Mouse (Mus musculus) adrenal gland, adult 2 months (tissue): ENCODE results near the gene Ifi35. TPM values are rescaled to one million over a fixed set of nuclear protein-coding genes. Genes with fewer than 3 reads are reported as not detected.
"Not testable (repeated sequence)": the region's sequence is repeated elsewhere in the genome, so short reads cannot be mapped to it uniquely, and the experiment has no call there.

Experiments
- DNase-seq: peaks from one replicate; pipeline ENCODE4 v3.0.0; 2021
- polyA plus RNA-seq: library from polyadenylated mRNA; depleted of rRNA; stranded (reverse); fragments of >200 nt; gene quantifications from 2 replicates; pipeline ENCODE4 v1.2.3, GENCODE M21; 2012
- total RNA-seq, 2 experiments: library from RNA; stranded (reverse); gene quantifications; 2 replicates each; pipeline ENCODE4 v1.2.3; 2021

The Ifi35 gene
- total and polyA plus RNA-seq, 3 experiments: 33.2 to 44.1 (median 40.5) TPM

DNA sequence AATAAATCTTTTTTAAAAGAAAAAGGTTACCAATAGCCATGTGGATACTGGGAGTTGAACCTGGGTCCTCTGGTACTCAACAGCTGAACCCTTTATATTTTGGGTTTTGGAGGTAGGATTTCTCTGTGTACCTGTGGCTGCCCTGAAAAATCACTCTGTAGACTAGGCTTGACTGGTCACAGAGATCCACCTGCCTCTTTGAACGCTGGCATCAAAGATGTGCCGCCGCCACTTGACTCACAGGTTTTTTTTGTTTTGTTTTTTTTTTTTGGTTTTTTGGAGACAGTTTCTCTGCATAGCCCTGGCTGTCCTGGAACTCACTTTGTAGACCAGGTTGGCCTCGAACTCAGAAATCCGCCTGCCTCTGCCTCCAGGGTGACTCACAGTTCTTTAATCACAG, 421 bp upstream of the Ifi35 start:
- no peak for DNase-seq

DNA sequence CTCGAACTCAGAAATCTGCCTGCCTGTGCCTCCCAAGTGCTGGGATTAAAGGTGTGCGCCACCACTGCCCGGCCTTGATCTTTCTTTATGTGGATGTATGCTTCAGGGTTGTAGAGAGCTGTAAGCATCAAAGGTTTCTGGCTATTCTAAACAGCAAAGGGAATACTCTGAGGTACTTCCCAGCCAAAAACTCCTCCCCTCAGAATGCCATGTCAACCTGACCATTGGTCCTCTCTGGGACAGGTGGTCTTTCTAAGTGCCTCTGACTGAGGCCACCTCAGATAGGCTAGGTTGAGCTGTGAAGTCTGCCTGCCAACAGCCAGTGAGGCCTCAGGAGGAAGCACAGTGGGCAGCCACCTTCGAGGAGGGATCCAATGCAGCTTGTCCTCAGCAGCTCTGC, 692 bp downstream of the Ifi35 start:
- DNase-seq: no peak

DNA sequence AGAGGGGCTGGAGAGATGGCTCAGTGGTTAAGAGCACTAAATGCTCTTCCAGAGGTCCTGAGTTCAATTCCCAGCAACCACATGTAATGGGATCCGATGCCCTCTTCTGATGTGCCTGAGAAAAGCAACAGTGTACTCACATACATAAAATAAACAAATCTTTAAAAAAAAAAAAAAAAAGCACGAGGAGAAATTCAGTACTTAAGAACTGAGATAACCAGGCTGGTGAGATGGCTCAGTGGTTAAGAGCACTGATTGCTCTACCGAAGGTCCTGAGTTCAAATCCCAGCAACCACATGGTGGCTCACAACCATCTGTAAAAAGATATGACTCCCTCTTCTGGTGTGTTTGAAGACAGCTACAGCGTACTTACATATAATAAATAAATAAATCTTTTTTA, 1.4 kb downstream of the Ifi35 start:
- not testable (repeated sequence) for DNase-seq

DNA sequence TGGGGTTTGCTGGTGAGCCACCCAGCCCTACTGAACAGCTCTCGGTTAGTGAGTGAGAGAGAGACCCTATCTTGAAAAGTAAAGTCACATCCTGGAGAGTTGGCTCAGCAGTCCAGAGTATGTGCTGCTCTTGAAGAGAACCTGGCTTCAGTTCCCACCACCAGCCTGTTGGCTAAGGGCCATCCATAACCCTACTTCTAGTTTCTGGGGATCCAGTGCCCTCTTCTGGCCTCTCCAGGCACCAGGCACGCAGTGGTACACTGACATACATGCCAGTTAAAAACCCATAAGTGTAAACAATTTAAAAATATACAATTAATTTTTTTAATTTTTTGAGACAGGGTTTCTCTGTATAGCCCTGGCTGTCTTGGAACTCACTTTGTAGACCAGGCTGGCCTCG, 2.2 kb downstream of the Ifi35 start:
- DNase-seq: no peak

DNA sequence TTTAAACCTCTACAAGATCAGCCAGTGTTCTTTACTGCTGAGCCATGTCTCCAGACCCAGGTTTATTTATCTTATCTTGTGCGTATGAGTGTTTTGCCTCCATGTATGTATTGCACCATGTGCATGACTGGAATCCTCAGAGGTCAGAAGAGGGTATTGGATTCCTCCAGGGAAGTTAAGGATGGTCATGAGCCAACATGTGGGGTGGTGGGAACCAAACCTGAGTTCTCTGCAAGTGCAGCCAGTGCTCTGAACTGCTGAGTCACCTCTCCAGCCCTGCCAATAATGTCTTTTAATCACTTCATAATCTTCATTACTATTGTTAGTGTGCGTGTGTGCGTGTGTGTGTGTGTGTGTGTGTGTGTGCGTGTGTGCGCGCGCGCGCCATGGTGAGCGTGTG, 3.3 kb downstream of the Ifi35 start:
- DNase-seq: no peak

DNA sequence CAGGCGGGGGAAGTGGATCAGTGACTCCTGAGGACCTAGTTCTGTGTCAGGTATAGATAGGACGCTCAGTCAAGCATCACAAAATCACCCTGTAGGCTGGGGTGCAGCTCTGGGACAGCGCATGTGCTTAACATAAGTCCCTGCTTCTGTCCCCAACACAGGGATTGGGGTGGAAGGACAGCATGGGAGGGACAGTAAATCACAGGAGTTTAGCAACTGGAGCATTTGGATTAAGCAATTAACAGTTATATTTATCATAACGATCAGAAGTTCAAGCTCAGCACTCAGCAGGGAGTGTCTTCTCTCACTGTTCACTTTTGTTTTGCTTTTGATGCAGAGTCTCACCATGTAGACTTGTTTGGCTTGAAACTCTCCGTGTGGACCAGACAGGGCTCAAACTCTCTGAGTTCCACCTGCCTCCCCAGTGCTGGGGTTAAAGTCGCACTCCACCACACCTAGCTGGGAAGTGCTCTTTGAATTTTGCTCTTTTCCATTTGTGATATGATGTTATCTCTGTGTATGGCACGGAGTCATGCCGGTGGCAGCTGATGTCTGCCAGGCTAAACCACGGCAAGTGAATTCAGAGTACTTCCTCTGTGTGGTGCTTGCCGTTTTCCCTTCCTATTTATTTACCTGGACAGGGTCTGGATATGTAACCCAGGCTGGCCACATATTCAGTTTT, 4.0 kb downstream of the Ifi35 start:
- DNase-seq: no peak

DNA sequence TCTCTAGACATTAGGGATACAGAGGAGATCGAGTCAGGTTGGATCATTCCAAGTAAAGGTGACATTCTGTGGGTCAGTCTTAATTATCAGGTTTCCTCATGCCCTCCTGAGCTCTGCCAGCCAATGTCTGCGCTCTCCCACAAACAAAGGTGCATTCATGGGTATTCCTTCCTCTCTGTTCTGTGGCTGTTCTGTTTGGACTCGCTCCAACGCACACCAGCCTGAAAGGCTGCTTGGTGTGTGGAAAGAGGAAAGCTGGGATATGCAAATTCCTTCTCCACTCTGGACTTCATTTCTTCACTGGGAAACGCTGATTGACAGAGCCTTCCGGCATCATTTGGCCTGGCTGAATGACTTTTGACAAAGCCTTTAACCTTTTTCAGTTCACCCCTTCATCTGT, 6.5 kb downstream of the Ifi35 start:
- DNase-seq: no peak

DNA sequence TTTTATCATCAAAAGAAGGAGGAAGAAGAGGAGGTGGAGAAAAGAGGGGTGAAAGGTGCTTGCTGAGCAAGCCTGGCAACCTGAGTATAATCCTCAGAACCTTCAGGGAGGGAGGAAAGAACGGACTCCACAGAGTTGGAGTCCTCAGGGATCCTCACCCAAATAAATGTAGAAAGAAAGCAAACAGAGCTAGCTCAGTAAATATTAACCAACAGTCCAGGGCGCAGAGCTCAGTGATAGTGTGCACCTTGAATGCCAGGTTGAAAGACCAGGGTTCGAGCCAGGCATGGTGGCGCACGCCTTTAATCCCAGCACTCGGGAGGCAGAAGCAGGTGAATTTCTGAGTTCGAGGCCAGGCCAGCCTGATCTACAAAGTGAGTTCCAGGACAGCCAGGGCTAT, 7.4 kb downstream of the Ifi35 start:
- DNase-seq: no peak

DNA sequence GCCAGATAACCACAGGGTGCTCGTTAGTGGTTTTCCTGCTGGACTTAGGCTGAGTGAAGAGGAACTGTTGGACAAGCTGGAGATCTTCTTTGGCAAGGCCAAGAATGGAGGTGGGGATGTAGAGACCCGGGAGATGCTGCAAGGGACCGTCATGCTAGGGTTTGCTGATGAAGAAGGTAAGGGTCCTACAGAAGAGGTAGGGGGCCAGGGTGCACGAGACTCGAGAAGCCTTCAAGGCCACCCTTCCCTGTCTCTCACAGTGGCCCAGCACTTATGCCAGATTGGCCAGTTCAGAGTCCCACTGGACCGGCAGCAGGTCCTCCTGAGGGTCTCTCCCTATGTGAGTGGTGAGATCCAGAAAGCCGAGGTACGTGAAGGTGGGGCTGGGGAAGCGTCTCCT, 9.4 kb downstream of the Ifi35 start:
- no peak for DNase-seq

DNA sequence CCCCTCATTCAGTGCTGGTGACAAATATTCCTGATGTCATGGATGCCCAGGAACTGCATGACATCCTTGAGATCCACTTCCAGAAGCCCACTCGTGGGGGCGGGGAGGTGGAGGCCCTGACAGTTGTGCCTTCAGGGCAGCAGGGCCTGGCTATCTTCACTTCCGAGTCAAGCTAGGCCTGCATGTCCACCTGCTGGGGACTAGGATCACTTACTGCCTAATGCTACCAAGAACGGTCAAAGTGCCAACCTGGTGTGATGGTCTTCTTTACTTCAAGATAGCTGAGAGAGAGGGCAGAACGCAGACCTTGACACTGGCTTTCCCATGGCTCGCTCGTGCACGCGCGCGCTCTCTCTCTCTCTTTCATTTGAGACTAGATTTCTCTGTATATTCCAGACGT, 10.0 kb downstream of the Ifi35 start:
- no peak for DNase-seq

DNA sequence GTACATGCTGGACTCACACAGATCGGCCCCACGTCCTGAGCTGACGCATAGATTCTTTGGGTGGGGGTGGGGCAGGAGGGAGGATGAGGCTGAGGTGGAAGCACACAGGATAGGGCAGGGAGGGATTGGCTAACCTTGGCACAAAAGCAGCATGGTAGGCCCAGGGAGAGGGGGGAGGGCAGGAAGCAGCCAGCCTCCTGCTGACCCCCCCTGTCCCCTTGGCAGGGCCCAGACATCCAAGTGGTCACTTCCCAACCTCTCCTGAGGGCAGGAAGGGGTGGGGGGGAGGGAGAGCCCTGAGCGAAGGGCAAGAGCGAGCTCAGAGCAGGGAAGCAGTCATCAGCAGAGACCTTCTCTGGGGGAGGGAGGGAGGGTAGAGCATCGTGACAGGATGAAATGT, 11.5 kb downstream of the Ifi35 start:
- DNase-seq: peak; percentile 62

DNA sequence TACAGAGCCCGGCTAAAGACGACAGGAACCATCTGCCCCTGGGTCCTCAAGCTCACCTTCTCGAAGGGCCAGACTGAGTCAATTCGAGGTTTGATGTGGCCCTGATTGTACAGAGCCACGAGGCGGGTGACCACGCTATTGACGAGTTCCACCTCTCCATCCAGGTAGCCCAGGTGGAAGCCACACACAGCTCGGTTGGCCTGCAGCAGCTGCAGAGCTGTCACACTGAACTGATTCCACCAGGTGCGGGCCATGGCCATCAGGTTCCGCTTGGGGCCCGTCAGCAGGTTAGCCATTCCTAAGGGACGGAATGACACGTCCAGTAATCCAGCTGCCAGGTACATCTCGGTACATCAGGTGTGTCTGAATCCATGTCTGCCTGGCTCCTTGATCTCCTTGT, 12.1 kb downstream of the Ifi35 start:
- DNase-seq: no peak

DNA sequence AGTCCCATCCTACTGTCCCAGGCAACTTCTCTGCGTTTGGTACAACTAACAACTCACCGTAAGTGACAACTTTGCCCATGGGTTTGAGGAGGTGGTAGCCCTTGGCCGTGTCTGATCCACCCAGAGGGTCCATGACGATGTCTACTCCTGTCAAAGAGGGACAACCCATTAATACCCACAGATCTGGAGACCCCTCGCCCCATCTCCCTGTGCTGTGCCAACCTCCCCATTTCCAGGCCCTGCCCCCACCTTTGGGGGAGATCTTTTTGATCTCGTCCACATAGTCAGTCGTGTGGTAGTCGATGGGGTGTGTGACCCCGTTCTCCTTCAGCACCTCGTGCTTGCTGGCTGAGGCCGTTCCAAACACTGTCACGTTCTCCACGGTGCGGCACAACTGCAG, 13.9 kb downstream of the Ifi35 start:
- DNase-seq: no peak

DNA sequence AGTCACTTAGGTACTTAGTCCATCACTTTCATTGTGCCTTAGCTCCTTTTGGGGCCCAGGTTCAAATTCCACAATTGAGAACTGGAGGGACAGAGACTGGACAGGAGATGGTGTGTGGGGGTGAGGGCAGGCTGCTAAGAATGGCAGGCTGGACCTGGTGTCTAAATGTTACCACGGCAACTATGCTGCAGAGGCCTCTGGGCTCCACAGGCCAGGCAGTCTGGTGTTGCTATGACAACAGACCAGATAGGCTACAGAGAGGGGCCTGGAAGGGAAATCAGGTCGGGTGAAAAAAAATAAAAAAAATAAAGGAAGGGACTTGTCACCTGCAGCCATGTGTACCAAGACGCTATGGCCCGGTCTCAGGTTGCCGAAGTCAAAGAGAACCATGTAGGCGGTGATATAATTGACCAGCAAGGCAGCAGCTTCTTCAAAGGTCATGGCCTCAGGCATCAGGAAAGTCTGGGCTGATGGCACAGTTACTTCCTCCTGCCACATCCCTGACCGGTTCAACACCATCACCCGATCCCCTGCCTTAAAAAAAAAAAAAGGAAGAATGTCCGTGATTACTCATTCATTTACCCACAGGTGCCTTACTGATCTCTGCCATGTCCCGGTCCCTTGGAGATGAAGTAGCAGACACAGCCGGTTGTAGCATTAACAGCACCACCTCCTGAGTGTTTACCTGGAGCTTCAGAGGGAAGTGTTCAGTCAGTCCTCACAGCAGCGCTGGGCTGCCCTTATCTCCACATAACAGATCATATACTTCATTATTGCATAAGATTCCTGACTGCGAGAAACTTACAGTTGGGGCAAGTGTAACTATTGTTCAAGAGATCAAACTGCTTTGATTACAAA, 14.6 kb downstream of the Ifi35 start:
- DNase-seq: no peak

DNA sequence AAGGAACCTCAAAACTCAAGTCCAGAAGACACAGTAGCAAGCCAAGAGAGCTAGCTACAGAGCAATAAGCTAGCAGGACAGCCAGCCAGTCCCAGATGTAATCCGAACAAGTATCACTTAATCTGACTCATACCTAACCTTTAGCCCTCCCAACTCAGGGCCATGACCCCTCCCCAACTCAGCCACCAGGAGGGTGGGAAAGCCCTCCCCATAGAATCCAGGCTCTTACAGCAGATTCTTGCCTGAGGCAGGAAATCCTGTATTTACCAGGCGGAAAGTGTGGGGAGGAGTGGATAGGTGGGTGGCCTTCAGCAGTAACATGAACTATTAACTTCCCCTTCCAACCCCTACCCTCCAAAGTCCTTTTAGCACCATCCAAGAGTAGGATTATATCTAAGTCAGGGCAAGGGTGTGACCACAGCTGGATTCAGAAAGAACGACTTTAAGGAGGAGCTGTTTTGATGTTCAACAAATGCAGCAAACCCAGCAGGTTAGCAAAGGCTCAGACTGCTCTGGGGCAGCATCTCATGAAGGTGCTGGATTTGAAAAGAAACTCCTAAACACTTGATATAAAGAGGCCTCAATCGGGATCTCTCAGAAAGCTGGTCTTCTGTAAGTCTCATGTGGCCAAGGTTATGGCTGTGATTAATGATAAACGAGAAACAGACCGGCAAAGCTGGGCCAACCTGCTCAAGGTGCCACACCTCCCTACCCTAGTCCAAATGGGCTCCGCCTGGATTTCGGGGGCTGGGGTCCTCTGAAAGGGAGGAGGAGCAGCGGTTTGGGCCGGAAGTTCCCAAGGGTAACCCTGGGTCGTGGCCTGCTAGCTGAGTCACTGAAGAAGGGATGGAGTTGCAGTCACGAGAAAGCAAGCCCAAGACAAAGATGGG, 16.2 kb downstream of the Ifi35 start, which contains the start of gene Rnd2:
Gene Rnd2, plus strand, starts transcription at position 789 of the 890 bp plus-strand sequence.
- peak; percentile 75 for DNase-seq

DNA sequence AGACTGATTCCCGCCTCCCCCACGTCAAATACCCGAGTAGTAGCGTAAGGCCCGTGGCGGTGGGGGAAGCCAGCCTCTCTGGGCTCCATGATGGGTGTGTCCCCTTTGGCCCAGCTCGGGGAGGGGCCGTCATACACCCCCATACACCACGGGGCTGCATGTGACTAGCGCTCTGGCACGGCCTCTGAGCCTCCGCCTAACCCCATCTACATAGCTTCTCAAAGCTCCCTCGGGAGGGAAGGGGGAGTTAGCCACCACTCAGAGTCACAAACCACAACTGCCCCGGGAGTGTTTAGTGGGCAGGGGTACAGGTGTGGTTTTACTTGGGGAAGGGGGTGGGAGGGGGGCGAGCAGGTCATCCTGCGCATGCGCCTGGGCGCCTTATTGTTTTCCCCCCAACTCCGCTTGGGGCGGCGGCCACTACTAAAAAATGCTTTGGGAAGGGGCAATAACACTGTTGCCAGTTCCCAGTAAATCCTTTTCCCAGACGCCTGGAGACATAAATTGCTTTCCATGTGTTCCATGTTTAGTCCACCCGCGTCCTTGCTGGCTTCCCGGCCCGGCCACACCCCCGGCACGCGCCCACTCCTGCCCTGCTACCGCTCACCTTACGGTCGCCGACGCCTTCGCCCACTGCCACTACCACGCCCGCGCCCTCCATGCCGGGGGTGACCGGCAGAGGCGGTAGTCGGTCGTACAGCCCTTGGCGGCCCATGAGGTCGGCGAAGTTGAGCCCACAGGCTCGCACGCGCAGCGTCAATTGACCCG, 17.1 kb downstream of the Ifi35 start:
- peak; percentile 82 for DNase-seq

DNA sequence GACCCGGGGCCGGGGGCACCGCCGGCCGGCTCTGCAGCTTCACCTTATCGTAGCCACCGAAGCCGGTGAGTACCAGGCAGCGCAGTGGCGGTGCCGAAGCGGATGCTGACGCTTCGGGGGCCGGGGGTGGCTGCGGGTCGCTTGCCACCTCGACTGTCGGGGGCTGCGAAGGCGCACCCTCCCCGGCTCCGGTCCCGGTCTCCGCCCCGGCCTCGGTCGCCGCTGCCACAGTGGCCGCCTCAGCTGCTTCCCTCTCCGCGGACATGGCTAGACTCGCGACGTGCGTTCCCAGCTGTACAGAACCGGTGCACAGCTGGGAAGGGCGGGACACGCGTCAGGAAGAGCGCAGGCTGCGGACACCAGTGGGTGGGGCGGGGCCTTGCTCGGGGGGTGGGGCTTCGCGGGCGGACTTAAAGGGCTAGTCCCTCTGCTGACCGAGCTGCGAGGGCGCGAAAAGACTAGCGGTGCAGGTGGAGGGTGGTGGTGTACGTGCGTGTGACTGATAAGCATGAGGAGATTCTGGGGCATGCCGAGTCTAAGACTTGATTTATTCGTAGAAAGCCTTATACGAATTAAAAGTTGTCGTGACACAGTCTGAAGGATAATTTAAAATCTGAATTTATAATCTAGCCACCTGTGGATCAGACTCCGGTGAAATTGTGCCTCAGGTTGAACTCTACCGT, 17.8 kb downstream of the Ifi35 start, which contains the start of gene Vat1:
Gene Vat1, minus strand, starts transcription at position 362 of the 683 bp plus-strand sequence.
- DNase-seq: peak; percentile 87

DNA sequence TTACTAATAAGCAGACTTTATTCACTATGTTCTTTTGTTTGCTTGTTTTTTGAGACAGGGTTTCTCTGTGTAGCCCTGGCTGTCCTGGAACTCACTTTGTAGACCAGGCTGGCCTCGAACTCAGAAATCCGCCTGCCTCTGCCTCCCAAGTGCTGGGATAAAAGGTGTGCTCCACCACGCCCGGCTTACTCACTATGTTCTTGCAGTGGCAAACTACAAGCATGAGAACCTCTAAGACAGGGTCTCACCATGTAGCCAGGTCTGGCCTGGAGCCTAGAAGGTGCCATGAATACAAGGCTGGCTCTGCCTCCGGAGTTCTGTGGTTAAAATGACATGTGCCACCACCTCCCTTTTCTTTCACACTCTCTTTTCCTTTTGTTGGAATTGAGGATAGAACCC, 18.3 kb downstream of the Ifi35 start:
- DNase-seq: not testable (repeated sequence)

DNA sequence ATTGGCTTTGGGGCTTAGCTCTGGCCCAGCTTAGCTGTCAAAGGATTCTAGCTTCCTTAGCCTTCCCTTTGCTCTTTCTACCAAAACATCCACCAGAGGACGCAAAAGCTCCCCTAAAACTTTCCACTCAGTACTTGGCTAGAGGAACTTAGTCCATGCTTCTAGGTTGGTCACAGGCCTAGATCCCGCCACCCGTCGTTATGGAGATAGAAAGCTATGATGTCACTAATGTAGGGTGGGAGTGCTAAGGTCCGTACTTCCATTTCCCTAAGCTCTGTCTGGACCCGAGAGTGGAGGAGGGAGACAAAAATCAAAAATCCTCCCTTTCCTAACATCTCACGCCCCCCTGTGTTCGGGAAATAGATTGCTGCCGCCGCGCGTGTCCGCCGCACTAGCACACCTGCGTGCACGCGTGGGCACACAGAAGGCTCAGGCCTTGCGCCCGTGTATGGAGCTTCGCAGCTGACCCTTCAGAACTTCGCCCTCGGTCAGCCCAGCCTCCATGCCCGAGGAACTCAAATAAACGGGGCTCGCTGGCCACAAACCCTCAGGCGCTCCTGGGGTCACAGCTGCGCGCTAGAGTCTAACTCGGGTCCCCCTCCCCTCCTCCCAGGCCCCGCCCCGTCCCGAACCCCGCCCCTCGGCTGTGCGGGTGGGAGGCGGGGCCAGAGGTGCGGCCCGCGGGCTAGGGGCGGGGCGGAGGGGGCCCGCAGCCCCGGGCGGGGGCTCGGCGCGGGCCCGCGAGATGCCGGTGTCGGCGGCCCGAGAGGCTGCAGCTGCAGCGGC, 19.5 kb downstream of the Ifi35 start:
- DNase-seq: peak; percentile 80

DNA sequence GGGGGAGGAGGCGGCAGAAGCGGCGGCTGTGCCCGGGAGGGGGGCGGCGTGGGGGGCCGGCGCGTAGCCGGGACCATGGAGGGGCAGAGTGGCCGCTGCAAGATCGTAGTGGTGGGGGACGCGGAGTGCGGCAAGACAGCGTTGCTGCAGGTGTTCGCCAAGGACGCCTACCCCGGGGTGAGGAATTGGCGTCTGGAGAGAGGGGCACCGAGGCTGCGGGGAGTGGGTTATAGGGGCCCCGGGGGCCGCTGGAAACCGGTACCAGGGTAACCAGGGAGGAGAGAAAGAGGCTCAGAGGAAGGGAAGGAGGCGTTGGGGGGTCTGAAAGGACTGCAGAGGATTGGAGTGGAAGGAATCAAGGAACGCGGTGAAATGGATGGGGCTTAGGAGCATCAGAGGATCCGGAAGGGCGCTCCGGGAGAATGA, 20.1 kb downstream of the Ifi35 start:
- no peak for DNase-seq
